ENCODE assay signal across 9 mouse cellular contexts in the genomic region with DNA sequence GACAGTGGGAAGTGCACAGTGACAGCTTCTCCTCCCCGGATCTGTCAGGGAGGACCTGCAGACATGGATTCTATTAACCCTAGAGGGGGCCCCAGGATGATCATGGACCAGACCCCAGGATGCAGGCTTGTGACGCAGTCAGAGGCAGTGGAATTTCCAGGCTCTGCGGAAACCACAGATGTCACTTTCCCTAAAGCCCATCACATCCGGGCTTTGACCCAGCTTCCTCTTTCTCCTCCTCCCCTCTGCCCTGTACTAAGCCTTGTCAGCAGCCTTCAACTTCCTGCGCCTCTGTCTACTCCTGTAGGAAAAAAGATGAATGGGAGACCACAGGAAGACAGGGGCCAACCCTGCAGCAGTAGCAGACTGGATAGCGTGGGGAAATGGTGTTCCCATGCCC. TPM values are rescaled to one million over a fixed set of nuclear protein-coding genes. Genes with fewer than 3 reads are reported as not detected.
DNase-seq lines count a peak whose midpoint lies in the region; ATAC-seq lines count a peak whose summit lies in the region.
"Had no signal": no experiment of that assay in that cellular context is flagged by ENCODE, and none has a peak within 500 bp of the region (broad histone marks: within the 10 kb centered on the region; RNA-seq: fewer than 3 reads in every experiment).

No protein-coding gene starts in this region.

- peaks cover 15% of the 10 kb centered on the region for H3K27me3 ChIP-seq in forebrain, embryonic 10.5 days (ENCODE audit: poor library complexity, severe bottlenecking)
- peaks cover 76% of the 10 kb centered on the region for H3K27me3 ChIP-seq in liver, embryonic 15.5 days
- no peaks in the 10 kb centered on the region for H3K27me3 ChIP-seq in neural tube, embryonic 14.5 days (ENCODE audit: control insufficient read depth, insufficient read depth, low read length)

- no peaks in the 10 kb centered on the region for H3K9me3 ChIP-seq in forebrain, embryonic 10.5 days
- H3K9me3 ChIP-seq in liver, embryonic 15.5 days (replicated peaks) = no peaks in the 10 kb centered on the region
- H3K9me3 ChIP-seq in neural tube, embryonic 14.5 days (ENCODE audit: control insufficient read depth, low read length) = no peaks in the 10 kb centered on the region

- peaks cover 50% of the 10 kb centered on the region for H3K4me1 ChIP-seq in forebrain, embryonic 10.5 days
- peaks cover 39% of the 10 kb centered on the region for H3K4me1 ChIP-seq in liver, embryonic 15.5 days (replicated peaks)
- peaks cover 16% of the 10 kb centered on the region for H3K4me1 ChIP-seq in neural tube, embryonic 14.5 days (ENCODE audit: control insufficient read depth, insufficient read depth, low read length)

- no peak overlapping the region; the same call in 1 of the 2 replicates for H3K4me2 ChIP-seq in liver, embryonic 15.5 days
- H3K4me2 ChIP-seq in neural tube, embryonic 14.5 days (ENCODE audit: low read depth, low read length) = peak overlapping the region; percentile 39

- WGBS in forebrain, embryonic 10.5 days = 58% methylated on average over 6 of the region's 6 CpGs
- WGBS in liver, embryonic 15.5 days (ENCODE audit: insufficient replicate concordance) = 8% methylated on average over 6 of the region's 6 CpGs
- 47% methylated on average over 6 of the region's 6 CpGs for WGBS in neural tube, embryonic 14.5 days

- H3K36me3 ChIP-seq in forebrain, embryonic 10.5 days (replicated peaks) = no peaks in the 10 kb centered on the region
- H3K36me3 ChIP-seq in liver, embryonic 15.5 days (replicated peaks) = no peaks in the 10 kb centered on the region
- H3K36me3 ChIP-seq in neural tube, embryonic 14.5 days (ENCODE audit: control insufficient read depth, insufficient read depth, low read length) = no peaks in the 10 kb centered on the region

- no peak overlapping the region for H3K4me3 ChIP-seq in forebrain, embryonic 10.5 days
- no peak overlapping the region for H3K4me3 ChIP-seq in liver, embryonic 15.5 days (replicated peaks)
- H3K4me3 ChIP-seq in neural tube, embryonic 14.5 days (ENCODE audit: low read depth, low read length) = peak overlapping the region; percentile 18; the same call in 1 of the 2 replicates

- H3K27ac ChIP-seq in forebrain, embryonic 10.5 days = peak overlapping the region; percentile 41; the same call in 1 of the 2 replicates
- peak overlapping the region; percentile 45 for H3K27ac ChIP-seq in liver, embryonic 15.5 days (replicated peaks)
- peak overlapping the region; percentile 76 for H3K27ac ChIP-seq in neural tube, embryonic 14.5 days (ENCODE audit: low read depth, low read length)

- ATAC-seq in liver, embryonic 15.5 days (ENCODE audit: insufficient read depth) = peak; percentile 31; the same call in 1 of the 2 replicates
- ATAC-seq in neural tube, embryonic 14.5 days (ENCODE audit: low read depth) = peak; percentile 32; the same call in 1 of the 2 replicates

- peak; percentile 25 for DNase-seq in embryo, embryonic 10 days (ENCODE audit: low spot score)
- DNase-seq in embryo, embryonic 9.5 days (ENCODE audit: extremely low spot score) = no peak
- DNase-seq in forebrain, embryonic 10.5 days (ENCODE audit: extremely low spot score, low spot score) = no peak
- peak; percentile 79 for DNase-seq in induced T-regulatory cell, adult 2 months (ENCODE audit: low read depth)
- no peak for DNase-seq in layer of hippocampus, postnatal 36 days
- no peak for DNase-seq in layer of hippocampus, adult 11-12 months (ENCODE audit: low spot score)

- no peak overlapping the region for H3K9ac ChIP-seq in liver, embryonic 15.5 days
- H3K9ac ChIP-seq in neural tube, embryonic 14.5 days (replicated peaks; ENCODE audit: low read depth, low read length) = peak overlapping the region; percentile 41

RNA-seq across cellular contexts. Expression of a gene that starts 5.6 kb away (rescaled TPM):
- not detected in 2 replicates for polyA plus RNA-seq in forebrain, embryonic 10.5 days (2016; fragmentation: Nextera tagmentation; extraction: Ambion mirVana)
- 0.28 and 0.82 TPM in 2 replicates for polyA plus RNA-seq in liver, embryonic 15.5 days (2015; fragmentation: Nextera tagmentation; extraction: Ambion mirVana)
- polyA plus RNA-seq in neural tube, embryonic 14.5 days (2014; fragmentation: Nextera tagmentation; extraction: Ambion mirVana) = 0.64 TPM in 1 of 2 replicates, not detected in the other
- not detected for total RNA-seq in layer of hippocampus, postnatal 36 days (2021)
- polyA plus RNA-seq: C2C12 had no signal

RNA-seq across cellular contexts. Expression of a gene that starts 5.8 kb away (rescaled TPM):
- polyA plus RNA-seq in forebrain, embryonic 10.5 days (2016; fragmentation: Nextera tagmentation; extraction: Ambion mirVana) = not detected in 2 replicates
- 0.09 and 0.12 TPM in 2 replicates for polyA plus RNA-seq in liver, embryonic 15.5 days (2015; fragmentation: Nextera tagmentation; extraction: Ambion mirVana)
- polyA plus RNA-seq in neural tube, embryonic 14.5 days (2014; fragmentation: Nextera tagmentation; extraction: Ambion mirVana) = 0.27 and 0.32 TPM in 2 replicates
- total RNA-seq in layer of hippocampus, postnatal 36 days (2021) = not detected
- polyA plus RNA-seq: C2C12 had no signal

RNA-seq across cellular contexts. Expression of a gene that starts 16.8 kb away (rescaled TPM):
- 1,441 and 1,446 TPM in 2 replicates for polyA plus RNA-seq in forebrain, embryonic 10.5 days (2016; fragmentation: Nextera tagmentation; extraction: Ambion mirVana)
- polyA plus RNA-seq in liver, embryonic 15.5 days (2015; fragmentation: Nextera tagmentation; extraction: Ambion mirVana) = 51.3 and 52.7 TPM in 2 replicates
- polyA plus RNA-seq in neural tube, embryonic 14.5 days (2014; fragmentation: Nextera tagmentation; extraction: Ambion mirVana) = 1,581 and 1,634 TPM in 2 replicates
- 100 to 1,000 TPM; 105 to 115 TPM for total RNA-seq in layer of hippocampus, postnatal 36 days (2021)

RNA-seq across cellular contexts. Expression of a gene that starts 35.2 kb away (rescaled TPM):
- polyA plus RNA-seq in forebrain, embryonic 10.5 days (2016; fragmentation: Nextera tagmentation; extraction: Ambion mirVana) = 18.0 and 19.5 TPM in 2 replicates
- polyA plus RNA-seq in liver, embryonic 15.5 days (2015; fragmentation: Nextera tagmentation; extraction: Ambion mirVana) = 71.8 and 82.6 TPM in 2 replicates
- 32.8 and 33.2 TPM in 2 replicates for polyA plus RNA-seq in neural tube, embryonic 14.5 days (2014; fragmentation: Nextera tagmentation; extraction: Ambion mirVana)
- total RNA-seq in layer of hippocampus, postnatal 36 days (2021) = 10 to 100 TPM; 53.4 to 54.5 TPM

RNA-seq across cellular contexts. Expression of a gene that starts 45.9 kb away (rescaled TPM):
- 294 and 319 TPM in 2 replicates for polyA plus RNA-seq in forebrain, embryonic 10.5 days (2016; fragmentation: Nextera tagmentation; extraction: Ambion mirVana)
- 98.9 and 100 TPM in 2 replicates for polyA plus RNA-seq in liver, embryonic 15.5 days (2015; fragmentation: Nextera tagmentation; extraction: Ambion mirVana)
- polyA plus RNA-seq in neural tube, embryonic 14.5 days (2014; fragmentation: Nextera tagmentation; extraction: Ambion mirVana) = 67.2 and 94.0 TPM in 2 replicates
- total RNA-seq in layer of hippocampus, postnatal 36 days (2021) = 10 to 100 TPM; 45.2 to 55.8 TPM

Comparison
In these comparisons a context has a peak if more than half of its experiments do, and no peak if none do; other contexts are left out.
1. DNase-seq: peak in embryo, embryonic 10 days (single experiment) and induced T-regulatory cell, adult 2 months (single experiment); none in embryo, embryonic 9.5 days (single experiment), forebrain, embryonic 10.5 days (single experiment), layer of hippocampus, postnatal 36 days (0 of 2) and layer of hippocampus, adult 11-12 months (single experiment).
2. RNA of a gene that starts 16.8 kb away (polyA plus RNA-seq): 1,581 to 1,634 TPM in neural tube, embryonic 14.5 days and 1,441 to 1,446 TPM in forebrain, embryonic 10.5 days; 51.3 to 52.7 TPM in liver, embryonic 15.5 days; every median in the first group is over 10 times any median in the second.
3. Peak in every context shown above with its lines, with median percentiles within 50 percentile points of each other: H3K27ac ChIP-seq.